Mouse (Mus musculus): ENCODE results near the gene Zfp976.
"Not testable (repeated sequence)": the region's sequence is repeated elsewhere in the genome, so short reads cannot be mapped to it uniquely, and the experiment has no call there.

Gene Zfp976

DNA sequence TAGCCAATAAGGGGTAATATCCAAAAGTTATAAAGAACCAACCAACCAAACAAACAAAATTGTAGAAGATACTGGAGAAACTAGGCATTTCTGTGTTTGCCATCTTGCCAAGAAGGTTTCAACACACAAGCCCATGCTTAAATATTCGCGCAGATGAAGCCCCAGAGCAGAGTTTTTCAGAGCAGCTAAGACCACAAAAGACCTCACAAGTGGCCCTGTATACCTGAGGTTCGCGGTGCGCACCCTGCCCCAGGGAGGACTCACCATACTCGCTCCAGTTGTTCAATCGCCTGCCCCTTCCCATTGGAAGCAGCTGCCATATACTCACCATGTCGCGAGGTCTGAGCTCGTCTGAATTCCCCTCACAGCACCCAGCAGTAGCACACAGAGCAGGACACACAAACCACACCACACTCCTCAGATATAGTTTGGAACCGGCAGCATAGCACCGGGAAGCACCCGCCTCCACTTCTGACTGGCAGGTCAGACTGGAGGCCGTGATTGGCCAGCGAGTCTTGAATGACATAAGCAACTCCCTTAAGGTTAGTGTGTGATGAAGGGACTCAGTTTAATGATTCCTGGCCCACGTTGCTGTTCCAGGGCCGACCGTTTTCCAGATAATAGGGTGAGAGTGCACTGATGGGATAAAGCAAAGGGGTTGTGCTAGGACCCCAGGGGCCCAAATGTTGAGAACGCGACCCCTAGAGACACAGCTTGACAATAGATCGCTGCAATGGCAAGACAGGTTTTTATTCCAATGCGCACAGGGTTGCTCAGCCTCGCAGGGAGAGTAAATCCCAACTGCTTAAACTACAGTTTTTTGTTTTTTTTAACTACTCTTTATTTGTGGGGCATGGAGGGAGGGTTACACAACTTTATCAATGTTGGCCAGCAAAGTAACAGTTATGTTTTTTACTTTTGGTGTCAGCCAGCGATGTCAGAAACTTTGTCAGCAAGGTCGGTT is at the start of gene Zfp976:
TSS of gene Zfp976 (minus strand) at position 437 of the 964 bp plus-strand sequence.
- DNase-seq (ENCODE audit: low spot score in 2 of 2): peak; percentile 22 to 39

DNA sequence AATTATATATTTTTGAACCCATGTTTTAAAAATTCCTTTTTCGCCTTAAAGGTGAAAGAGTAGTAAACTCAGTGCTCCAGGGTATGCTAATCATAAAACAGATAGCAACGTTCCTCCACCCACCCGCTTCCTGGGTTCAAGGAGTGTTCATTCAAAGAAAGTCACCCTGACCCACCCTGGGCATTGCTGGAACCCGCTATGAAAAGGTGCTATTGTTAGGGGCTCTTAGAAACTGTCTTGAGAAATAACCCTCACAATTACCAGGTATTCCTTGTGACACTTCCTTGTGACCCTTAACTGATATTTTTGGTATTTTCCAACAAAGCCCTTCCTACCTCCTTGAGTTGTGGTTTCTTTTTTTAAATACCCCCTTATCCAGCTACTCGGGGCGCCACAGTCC is 37.7 kb upstream of the Zfp976 start:
- not testable (repeated sequence) for DNase-seq (ENCODE audit: low spot score in 2 of 2)

- not testable (repeated sequence) for DNase-seq (ENCODE audit: low spot score in 2 of 2)
These were observed 37.3 kb upstream of the Zfp976 start for GRCm38 (mm10) chr7:42679646-42680045.

- DNase-seq (ENCODE audit: low spot score in 2 of 2): not testable (repeated sequence)
These were observed 17.8 kb upstream of the Zfp976 start for GRCm38 (mm10) chr7:42660140-42660539.

DNA sequence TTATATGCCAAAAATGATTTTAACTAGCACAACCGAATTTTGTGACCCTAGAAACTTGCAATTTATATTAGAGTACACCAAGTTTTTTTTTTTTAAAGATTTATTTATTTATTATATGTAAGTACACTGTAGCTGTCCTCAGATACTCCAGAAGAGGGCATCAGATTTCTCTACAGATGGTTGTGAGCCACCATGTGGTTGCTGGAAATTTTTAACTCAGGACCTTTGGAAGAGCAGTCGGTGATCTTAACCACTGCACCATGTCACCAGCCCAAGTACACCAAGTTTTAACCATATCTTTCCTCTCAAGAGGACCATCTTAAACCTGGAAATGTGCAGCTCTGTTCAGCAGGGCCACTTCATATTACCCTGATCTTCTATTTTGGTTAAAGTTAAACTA is 12.8 kb upstream of the Zfp976 start:
- DNase-seq (ENCODE audit: low spot score in 2 of 2): not testable (repeated sequence)

- not testable (repeated sequence) for DNase-seq (ENCODE audit: low spot score in 2 of 2)
These were observed 782 bp upstream of the Zfp976 start for GRCm38 (mm10) chr7:42643120-42643620.

GRCm38 (mm10) chr7:42631031-42631430 is 11.4 kb downstream of the Zfp976 start:
- DNase-seq (ENCODE audit: low spot score in 2 of 2): not testable (repeated sequence)

- DNase-seq (ENCODE audit: low spot score in 2 of 2): not testable (repeated sequence)
These were observed 46.7 kb downstream of the Zfp976 start for GRCm38 (mm10) chr7:42595666-42596065.

DNA sequence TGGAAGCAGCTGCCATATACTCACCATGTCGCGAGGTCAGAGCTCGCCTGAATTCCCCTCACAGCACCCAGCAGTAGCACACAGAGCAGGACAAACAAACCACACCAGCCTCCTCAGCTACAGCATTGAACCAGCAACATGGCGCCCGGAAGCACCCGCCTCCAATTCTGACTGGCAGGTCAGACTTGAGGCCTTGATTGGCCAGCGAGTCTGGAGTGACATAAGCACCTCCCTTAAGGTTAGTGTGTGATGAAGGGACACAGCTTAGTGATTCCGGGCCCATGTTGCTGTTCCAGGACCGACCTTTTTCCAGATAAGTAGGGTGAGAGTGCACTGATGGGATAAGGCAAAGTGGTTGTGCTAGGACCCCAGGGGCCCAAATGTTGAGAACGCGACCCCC is 50.0 kb downstream of the Zfp976 start, which contains the start of gene Zfp977:
TSS of gene Zfp977 (minus strand) at position 135 of the 400 bp plus-strand sequence.
- DNase-seq (ENCODE audit: low spot score in 2 of 2): not testable (repeated sequence)

DNA sequence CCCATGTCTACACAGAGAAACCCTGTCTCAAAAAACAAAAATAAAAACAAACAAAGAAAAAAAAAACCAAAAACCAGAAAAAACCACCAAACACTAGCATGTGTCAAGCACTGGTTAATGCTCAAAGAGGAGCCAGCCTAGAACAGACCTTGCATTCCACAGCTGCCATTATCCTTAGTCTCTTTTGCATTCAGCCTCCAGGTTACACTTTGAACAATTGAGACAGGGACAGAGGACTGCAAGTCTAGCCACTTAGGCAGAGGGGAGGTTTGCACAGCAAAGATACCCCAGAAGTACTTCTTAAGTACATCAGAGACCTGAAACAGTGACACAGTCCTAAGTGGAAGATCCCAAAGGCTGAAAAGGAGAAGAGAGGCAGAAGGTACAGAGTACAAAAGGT is 51.1 kb downstream of the Zfp976 start:
- not testable (repeated sequence) for DNase-seq (ENCODE audit: low spot score in 2 of 2)

DNA sequence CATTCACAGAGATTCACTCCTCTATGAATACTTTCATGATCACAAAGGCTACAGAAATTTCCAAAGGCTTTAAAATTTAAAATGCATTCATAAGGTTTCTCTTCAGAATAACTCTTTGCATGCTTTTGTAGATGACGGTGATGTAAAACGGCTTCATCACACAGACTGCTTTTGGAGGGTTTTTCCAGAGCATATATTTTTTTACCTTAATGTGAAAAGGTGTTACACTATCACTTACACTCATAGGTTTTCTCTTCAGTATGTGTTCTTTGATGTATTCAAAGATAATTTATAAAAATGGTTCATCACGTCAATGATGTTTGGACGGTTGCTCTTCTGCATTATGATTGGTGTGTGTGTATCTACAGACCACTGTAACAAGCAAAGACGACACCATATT is 63.9 kb downstream of the Zfp976 start, which contains the start of gene Gm21028:
TSS of gene Gm21028 (minus strand) at position 101 of the 400 bp plus-strand sequence.
- no peak for DNase-seq (ENCODE audit: low spot score in 2 of 2)
